Mouse (Mus musculus) kidney, adult 2 months (tissue): ENCODE measurements around the gene Apbb1ip.

Source experiments
- CTCF ChIP-seq: fragments of 200-500 bp; conservative IDR thresholded peaks from 2 replicates; pipeline ENCODE4 v1.5.1; 2011; ENCODE audit warnings: low read depth, mild to moderate bottlenecking, control low read depth, low read length, moderate library complexity, mixed read lengths; ENCODE audit not compliant: insufficient read depth, insufficient read length
- POLR2A ChIP-seq: fragments of 200-500 bp; IDR thresholded peaks from one replicate; pipeline ENCODE4 v1.6.1; 2011; ENCODE audit warnings: low read depth, low read length, control low read depth

DNA sequence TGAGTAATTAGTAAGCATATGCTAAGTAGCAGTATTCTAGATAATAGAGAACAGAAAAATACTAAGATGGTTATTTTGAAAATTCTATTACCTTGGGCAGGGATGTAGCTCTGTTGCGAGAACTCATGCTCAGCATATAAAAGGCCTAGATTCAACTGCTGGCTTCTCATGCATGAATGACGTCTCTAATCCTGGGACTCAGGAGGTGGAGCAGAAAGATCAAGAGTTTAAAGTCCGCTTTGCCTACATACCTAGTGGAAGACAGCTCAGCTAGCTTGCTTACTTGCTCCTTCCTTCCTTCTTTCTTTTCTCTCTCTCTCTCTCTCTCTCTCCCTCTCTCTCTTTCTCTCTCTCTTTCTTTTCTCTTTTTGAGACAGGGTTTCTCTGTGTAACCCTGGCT, 140.5 kb downstream of the Apbb1ip start:
- TF ChIP-seq CTCF (no peak), POLR2A (no peak)
